9 mouse cellular contexts compared by ENCODE assay signal in the genomic region with DNA sequence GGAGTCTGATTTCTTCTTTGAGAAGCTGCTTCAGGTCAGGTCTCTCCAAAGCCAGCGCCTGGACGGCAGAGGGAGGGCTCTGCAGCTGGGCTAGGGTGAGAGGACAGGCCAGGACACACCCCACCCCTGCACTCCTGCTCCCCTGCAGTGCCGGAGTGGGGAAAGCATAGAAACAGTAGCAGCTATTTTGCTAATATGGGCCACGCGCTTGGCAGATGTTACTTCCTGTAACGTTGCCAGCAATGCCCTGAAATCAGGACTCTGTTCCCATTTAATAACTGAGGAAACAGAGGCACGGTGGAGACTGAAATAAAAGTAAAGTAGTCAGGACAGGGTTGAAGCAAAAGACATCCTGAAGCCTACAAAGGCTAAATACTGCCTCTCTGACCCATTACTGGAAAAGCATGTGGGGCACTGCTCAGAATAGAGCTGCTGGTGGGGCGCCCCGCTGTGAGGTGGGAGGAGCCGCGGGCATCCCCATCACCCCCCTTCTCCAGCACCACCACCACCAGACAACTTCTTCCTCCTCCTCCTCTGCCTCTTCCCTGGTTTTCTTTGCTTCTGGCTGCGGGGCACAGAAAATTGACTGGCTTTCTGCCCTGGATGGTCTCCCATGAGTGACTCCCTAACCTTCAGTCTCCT.
DNase-seq lines count a peak whose midpoint lies in the region; ATAC-seq lines count a peak whose summit lies in the region.
"Had no signal": no experiment of that assay in that cellular context is flagged by ENCODE, and none has a peak within 500 bp of the region (broad histone marks: within the 10 kb centered on the region; RNA-seq: fewer than 3 reads in every experiment).

No protein-coding gene starts in this region.

- WGBS in kidney, embryonic 15.5 days = 3% methylated on average over 12 of the region's 12 CpGs
- WGBS in embryonic facial prominence, embryonic 10.5 days = 5% methylated on average over 12 of the region's 12 CpGs
- 3% methylated on average over 12 of the region's 12 CpGs for WGBS in hindbrain, embryonic 15.5 days
- WGBS in midbrain, embryonic 14.5 days = 5% methylated on average over 12 of the region's 12 CpGs

- H3K9ac ChIP-seq in kidney, embryonic 15.5 days = no peak overlapping the region
- no peak overlapping the region for H3K9ac ChIP-seq in hindbrain, embryonic 15.5 days
- no peak overlapping the region for H3K9ac ChIP-seq in midbrain, embryonic 14.5 days (replicated peaks; ENCODE audit: low read length)

- peaks cover 27% of the 10 kb centered on the region for H3K4me1 ChIP-seq in kidney, embryonic 15.5 days
- H3K4me1 ChIP-seq in embryonic facial prominence, embryonic 10.5 days = peaks cover 23% of the 10 kb centered on the region
- peaks cover 20% of the 10 kb centered on the region for H3K4me1 ChIP-seq in hindbrain, embryonic 15.5 days (replicated peaks)
- H3K4me1 ChIP-seq in midbrain, embryonic 14.5 days (ENCODE audit: control insufficient read depth, insufficient read depth, low read length) = peaks cover 17% of the 10 kb centered on the region

- no peak overlapping the region for H3K4me3 ChIP-seq in kidney, embryonic 15.5 days (replicated peaks)
- H3K4me3 ChIP-seq in embryonic facial prominence, embryonic 10.5 days = peak overlapping the region; percentile 29
- H3K4me3 ChIP-seq in hindbrain, embryonic 15.5 days = no peak overlapping the region
- H3K4me3 ChIP-seq in midbrain, embryonic 14.5 days (replicated peaks; ENCODE audit: low read depth, low read length) = no peak overlapping the region

- H3K27ac ChIP-seq in kidney, embryonic 15.5 days = no peak overlapping the region
- H3K27ac ChIP-seq in embryonic facial prominence, embryonic 10.5 days (replicated peaks) = no peak overlapping the region
- H3K27ac ChIP-seq in hindbrain, embryonic 15.5 days (replicated peaks) = no peak overlapping the region
- H3K27ac ChIP-seq in midbrain, embryonic 14.5 days (replicated peaks; ENCODE audit: low read depth, low read length) = no peak overlapping the region

- H3K4me2 ChIP-seq in kidney, embryonic 15.5 days = peak overlapping the region; percentile 10; the same call in 1 of the 2 replicates
- peak overlapping the region; percentile 32 for H3K4me2 ChIP-seq in hindbrain, embryonic 15.5 days
- H3K4me2 ChIP-seq in midbrain, embryonic 14.5 days (ENCODE audit: low read length) = peak overlapping the region; percentile 31

- peaks cover 30% of the 10 kb centered on the region for H3K27me3 ChIP-seq in kidney, embryonic 15.5 days
- H3K27me3 ChIP-seq in embryonic facial prominence, embryonic 10.5 days (replicated peaks; ENCODE audit: low read depth, poor library complexity, severe bottlenecking) = peaks cover 50% of the 10 kb centered on the region
- H3K27me3 ChIP-seq in hindbrain, embryonic 15.5 days = no peaks in the 10 kb centered on the region
- no peaks in the 10 kb centered on the region for H3K27me3 ChIP-seq in midbrain, embryonic 14.5 days (ENCODE audit: control insufficient read depth, insufficient read depth, low read length)
- H3K27me3 ChIP-seq: Patski had no signal

- ATAC-seq in kidney, embryonic 15.5 days (replicated peaks; ENCODE audit: low FRiP score) = peak; percentile 34; the same call in 1 of the 2 replicates
- ATAC-seq in activated CD4-positive, CD25-positive, alpha-beta regulatory T cell, adult 4 months = peak; percentile 53
- peak; percentile 19; the same call in 1 of the 2 replicates for ATAC-seq in hindbrain, embryonic 15.5 days (ENCODE audit: low FRiP score, low read depth)
- peak; percentile 53; the same call in 1 of the 2 replicates for ATAC-seq in midbrain, embryonic 14.5 days (ENCODE audit: low FRiP score, low TSS enrichment)
- no peak for ATAC-seq in erythroblast, adult 5-6 weeks (replicated peaks; ENCODE audit: low FRiP score, poor library complexity, severe bottlenecking)
- ATAC-seq: Patski had no signal

- DNase-seq in kidney, adult 18-20 months = no peak
- peak; percentile 26 for DNase-seq in embryonic facial prominence, embryonic 10.5 days (ENCODE audit: low spot score)
- peak; percentile 41 for DNase-seq in midbrain, embryonic 14.5 days
- DNase-seq in left cerebral cortex, postnatal 36 days (ENCODE audit: low spot score in 2 of 2) = no peak

- H3K36me3 ChIP-seq in kidney, embryonic 15.5 days = no peaks in the 10 kb centered on the region
- H3K36me3 ChIP-seq in embryonic facial prominence, embryonic 10.5 days (replicated peaks) = no peaks in the 10 kb centered on the region
- no peaks in the 10 kb centered on the region for H3K36me3 ChIP-seq in hindbrain, embryonic 15.5 days
- no peaks in the 10 kb centered on the region for H3K36me3 ChIP-seq in midbrain, embryonic 14.5 days (ENCODE audit: control insufficient read depth, insufficient read depth, low read length)

- H3K9me3 ChIP-seq in kidney, embryonic 15.5 days (replicated peaks) = no peaks in the 10 kb centered on the region
- no peaks in the 10 kb centered on the region for H3K9me3 ChIP-seq in embryonic facial prominence, embryonic 10.5 days
- no peaks in the 10 kb centered on the region for H3K9me3 ChIP-seq in hindbrain, embryonic 15.5 days
- H3K9me3 ChIP-seq in midbrain, embryonic 14.5 days (ENCODE audit: control insufficient read depth, low read length) = no peaks in the 10 kb centered on the region

- intact Hi-C loops in left cerebral cortex, postnatal 36 days (cut with DNase I) = no loop called here

Comparison
In these comparisons a context has a peak if more than half of its experiments do, and no peak if none do; other contexts are left out.
1. DNase-seq: peak in embryonic facial prominence, embryonic 10.5 days (single experiment) and midbrain, embryonic 14.5 days (single experiment); none in kidney, adult 18-20 months (single experiment) and left cerebral cortex, postnatal 36 days (0 of 2).
2. Peak in every context shown above with its lines, with median percentiles within 50 percentile points of each other: H3K4me2 ChIP-seq.